Mouse (Mus musculus): ENCODE data around the gene Dnhd1. TPM values are rescaled to one million over a fixed set of nuclear protein-coding genes. Genes with fewer than 3 reads are reported as not detected.

The Dnhd1 gene
- polyA plus RNA-seq, 1 experiment from 2014 or later = 1.4 TPM

- ATAC-seq (ENCODE audit: low FRiP score, low read depth) = peak; percentile 15; the same call in 1 of the 2 replicates
- Histone ChIP-seq H3K27me3 (replicated peaks) (no peaks in the 10 kb centered on the region), H3K4me1 (peaks cover 22% of the 10 kb centered on the region), H3K27ac (no peak overlapping the region), H3K9ac (no peak overlapping the region), H3K9me3 (no peaks in the 10 kb centered on the region), H3K4me2 (replicated peaks) (peak overlapping the region; percentile 9; the same call in 1 of the 2 replicates), H3K4me3 (no peak overlapping the region), H3K36me3 (peaks cover 19% of the 10 kb centered on the region)
- WGBS = 33% methylated on average over 3 of the region's 3 CpGs
These were observed 22.0 kb upstream of the Dnhd1 start for GRCm38 (mm10) chr7:105628633-105629032.

GRCm38 (mm10) chr7:105632551-105632972 is 18.1 kb upstream of the Dnhd1 start:
- 14% methylated on average over 4 of the region's 4 CpGs for WGBS
- no peak overlapping the region for H3K27ac ChIP-seq
- H3K4me1 ChIP-seq = peaks cover 36% of the 10 kb centered on the region

GRCm38 (mm10) chr7:105633127-105633800 is 17.4 kb upstream of the Dnhd1 start, which contains the start of gene Trim3:
Gene Trim3, minus strand, starts transcription at chr7:105633571.
- Histone ChIP-seq H3K4me1 (peaks cover 36% of the 10 kb centered on the region), H3K9ac (peak within 1 kb of the TSS; percentile 86), H3K9me3 (no peaks in the 10 kb centered on the region), H3K27ac (peak within 1 kb of the TSS; percentile 64), H3K36me3 (peaks cover 24% of the 10 kb centered on the region), H3K4me3 (peak within 1 kb of the TSS; percentile 77), H3K27me3 (replicated peaks) (no peaks in the 10 kb centered on the region), H3K4me2 (replicated peaks) (peak within 1 kb of the TSS; percentile 77)
- under 1% methylated on average over 58 of the region's 71 CpGs for WGBS
- ATAC-seq (ENCODE audit: low FRiP score, low read depth) = peak; percentile 86

More at GRCm38 (mm10) chr7:105632551-105632972, 18.1 kb upstream of the Dnhd1 start:
- no peak; the same call in 1 of the 2 replicates for ATAC-seq (ENCODE audit: low FRiP score, low read depth)
- Histone ChIP-seq H3K4me2 (replicated peaks) (peak overlapping the region; percentile 77), H3K4me3 (peak overlapping the region; percentile 77), H3K9me3 (no peaks in the 10 kb centered on the region), H3K27me3 (replicated peaks) (no peaks in the 10 kb centered on the region), H3K36me3 (peaks cover 20% of the 10 kb centered on the region), H3K9ac (peak overlapping the region; percentile 86)

GRCm38 (mm10) chr7:105633801-105634135 is 16.9 kb upstream of the Dnhd1 start:
- Histone ChIP-seq H3K4me3 (peak overlapping the region; percentile 77), H3K27me3 (replicated peaks) (no peaks in the 10 kb centered on the region), H3K36me3 (peaks cover 24% of the 10 kb centered on the region), H3K9ac (peak overlapping the region; percentile 86), H3K4me2 (replicated peaks) (peak overlapping the region; percentile 77), H3K27ac (peak overlapping the region; percentile 64; the same call in 1 of the 2 replicates), H3K9me3 (no peaks in the 10 kb centered on the region), H3K4me1 (peaks cover 32% of the 10 kb centered on the region)
- 6% methylated on average over 10 of the region's 10 CpGs for WGBS
- no peak; the same call in 1 of the 2 replicates for ATAC-seq (ENCODE audit: low FRiP score, low read depth)

- ATAC-seq (ENCODE audit: low FRiP score, low read depth) = no peak
- Histone ChIP-seq H3K9me3 (no peaks in the 10 kb centered on the region), H3K9ac (peak overlapping the region; percentile 86; the same call in 1 of the 2 replicates), H3K27ac (peak overlapping the region; percentile 4; the same call in 1 of the 2 replicates), H3K36me3 (peaks cover 24% of the 10 kb centered on the region), H3K4me2 (replicated peaks) (peak overlapping the region; percentile 77), H3K4me1 (peaks cover 33% of the 10 kb centered on the region), H3K4me3 (no peak overlapping the region; the same call in 1 of the 2 replicates), H3K27me3 (replicated peaks) (no peaks in the 10 kb centered on the region)
- WGBS = 49% methylated on average over 9 of the region's 9 CpGs
These were observed 16.2 kb upstream of the Dnhd1 start for GRCm38 (mm10) chr7:105634272-105634920.

- no peaks in the 10 kb centered on the region for H3K27me3 ChIP-seq (replicated peaks)
- no peak overlapping the region for H3K4me3 ChIP-seq
- no peak overlapping the region for H3K4me2 ChIP-seq (replicated peaks)
- no peaks in the 10 kb centered on the region for H3K9me3 ChIP-seq
- no peak overlapping the region for H3K27ac ChIP-seq
- H3K36me3 ChIP-seq = peaks cover 24% of the 10 kb centered on the region
- ATAC-seq (ENCODE audit: low FRiP score, low read depth) = no peak
- no peak overlapping the region for H3K9ac ChIP-seq
- 100% methylated on average over 2 of the region's 2 CpGs for WGBS
- peaks cover 36% of the 10 kb centered on the region for H3K4me1 ChIP-seq
These were observed 14.9 kb upstream of the Dnhd1 start for GRCm38 (mm10) chr7:105635726-105636125.

- Histone ChIP-seq H3K4me2 (replicated peaks) (peak overlapping the region; percentile 77; the same call in 1 of the 2 replicates), H3K9me3 (no peaks in the 10 kb centered on the region), H3K27ac (no peak overlapping the region), H3K27me3 (replicated peaks) (no peaks in the 10 kb centered on the region), H3K9ac (no peak overlapping the region), H3K4me1 (peaks cover 34% of the 10 kb centered on the region), H3K36me3 (peaks cover 30% of the 10 kb centered on the region), H3K4me3 (no peak overlapping the region)
- 95% methylated on average over 6 of the region's 6 CpGs for WGBS
- ATAC-seq (ENCODE audit: low FRiP score, low read depth) = no peak
These were observed 11.9 kb upstream of the Dnhd1 start for GRCm38 (mm10) chr7:105638776-105639175.

- Histone ChIP-seq H3K9me3 (no peaks in the 10 kb centered on the region), H3K27me3 (replicated peaks) (no peaks in the 10 kb centered on the region), H3K4me3 (peak overlapping the region; percentile 61), H3K36me3 (peaks cover 33% of the 10 kb centered on the region), H3K27ac (no peak overlapping the region), H3K9ac (peak overlapping the region; percentile 62), H3K4me1 (peaks cover 29% of the 10 kb centered on the region), H3K4me2 (replicated peaks) (peak overlapping the region; percentile 77)
- 79% methylated on average over 9 of the region's 9 CpGs for WGBS
- no peak for ATAC-seq (ENCODE audit: low FRiP score, low read depth)
These were observed 11.3 kb upstream of the Dnhd1 start for GRCm38 (mm10) chr7:105639304-105639703.

- 0% methylated on average over 2 of the region's 2 CpGs for WGBS
- Histone ChIP-seq H3K27me3 (replicated peaks) (no peaks in the 10 kb centered on the region), H3K4me2 (replicated peaks) (peak within 1 kb of the TSS; percentile 77)
These were observed 10.9 kb upstream of the Dnhd1 start, which contains the start of gene Timm10b for GRCm38 (mm10) chr7:105639756-105640155. Gene Timm10b, plus strand, starts transcription at chr7:105640056.

GRCm38 (mm10) chr7:105640233-105640893 is 10.3 kb upstream of the Dnhd1 start, which contains the start of the genes Arfip2 and Gm45799:
Gene Arfip2, minus strand, starts transcription at chr7:105640416.
Gene Gm45799, plus strand, starts transcription at chr7:105640552.
- no peaks in the 10 kb centered on the region for H3K9me3 ChIP-seq
- H3K27me3 ChIP-seq (replicated peaks) = no peaks in the 10 kb centered on the region
- peak within 1 kb of the TSS; percentile 77 for H3K4me2 ChIP-seq (replicated peaks)
- WGBS = under 1% methylated on average over 45 of the region's 45 CpGs
- H3K4me3 ChIP-seq = peak within 1 kb of the TSS; percentile 61
- peaks cover 22% of the 10 kb centered on the region for H3K4me1 ChIP-seq
- H3K36me3 ChIP-seq = peaks cover 33% of the 10 kb centered on the region
- peak within 1 kb of the TSS; percentile 17; the same call in 1 of the 2 replicates for H3K27ac ChIP-seq
- peak; percentile 97 for ATAC-seq (ENCODE audit: low FRiP score, low read depth)
- peak within 1 kb of the TSS; percentile 72 for H3K9ac ChIP-seq

More at GRCm38 (mm10) chr7:105639756-105640155, 10.9 kb upstream of the Dnhd1 start, which contains the start of gene Timm10b:
- peak within 1 kb of the TSS; percentile 72 for H3K9ac ChIP-seq
- H3K9me3 ChIP-seq = no peaks in the 10 kb centered on the region
- H3K36me3 ChIP-seq = peaks cover 33% of the 10 kb centered on the region
- peak within 1 kb of the TSS; percentile 61 for H3K4me3 ChIP-seq
- peak within 1 kb of the TSS; percentile 17; the same call in 1 of the 2 replicates for H3K27ac ChIP-seq
- no peak for ATAC-seq (ENCODE audit: low FRiP score, low read depth)
- H3K4me1 ChIP-seq = peaks cover 24% of the 10 kb centered on the region

- H3K36me3 ChIP-seq = peaks cover 30% of the 10 kb centered on the region
- peak overlapping the region; percentile 72 for H3K9ac ChIP-seq
- no peaks in the 10 kb centered on the region for H3K27me3 ChIP-seq (replicated peaks)
- peaks cover 22% of the 10 kb centered on the region for H3K4me1 ChIP-seq
- H3K4me3 ChIP-seq = peak overlapping the region; percentile 61
- H3K4me2 ChIP-seq (replicated peaks) = peak overlapping the region; percentile 77
- no peaks in the 10 kb centered on the region for H3K9me3 ChIP-seq
- WGBS = under 1% methylated on average over 18 of the region's 18 CpGs
- H3K27ac ChIP-seq = peak overlapping the region; percentile 17; the same call in 1 of the 2 replicates
- ATAC-seq (ENCODE audit: low FRiP score, low read depth) = no peak
These were observed 9.8 kb upstream of the Dnhd1 start for GRCm38 (mm10) chr7:105640894-105641255.
